Mouse (Mus musculus): ENCODE data around the gene Gm45140.

- TF ChIP-seq ZC3H11A (IDR thresholded peaks at IDR 0.05; ENCODE audit: borderline replicate concordance, low read depth, low read length) (no peak), MAFK (IDR thresholded peaks at IDR 0.05; ENCODE audit: insufficient read depth, low read depth, low read length) (no peak), ZNF384 (IDR thresholded peaks at IDR 0.05; ENCODE audit: low read depth, low read length) (no peak), HCFC1 (IDR thresholded peaks at IDR 0.05; ENCODE audit: borderline replicate concordance, insufficient read depth, low read length) (no peak), CHD2 (IDR thresholded peaks at IDR 0.05; ENCODE audit: low read depth, low read length) (no peak)
Observed at GRCm38 (mm10) chr6:87812656-87813055, 22.9 kb downstream of the Gm45140 start.
